Mouse (Mus musculus) forebrain, embryonic 16.5 days (tissue): ENCODE measurements at regions not wholly inside any gene's neighbourhood (a gene's known extent, or its start where the extent isn't known, plus 50 kb on each side); places are given as distances from the start of the nearest gene placed in this dataset.

Experiments used
- ATAC-seq: fragments of 200-750 bp; cut with Nextera tagmentation; 2 replicates; pipeline ENCODE4 v1.8.0; 2017; ENCODE audit warnings: mild to moderate bottlenecking, moderate library complexity
- H3K27ac ChIP-seq: fragments of 300-500 bp; sonication (generic); 2 replicates; pipeline ENCODE4 v1.5.1; 2014; ENCODE audit warnings: low read length, control low read depth
- H3K27me3 ChIP-seq: fragments of 300-500 bp; sonication (generic); replicated peaks from 2 replicates; pipeline ENCODE4 v1.6.1; 2014; ENCODE audit warnings: low read length; ENCODE audit not compliant: control insufficient read depth, insufficient read depth
- H3K36me3 ChIP-seq: fragments of 300-500 bp; sonication (generic); 2 replicates; pipeline ENCODE4 v1.6.1; 2014; ENCODE audit not compliant: control insufficient read depth, insufficient read depth
- H3K4me1 ChIP-seq: fragments of 300-500 bp; sonication (generic); replicated peaks from 2 replicates; pipeline ENCODE4 v1.6.1; 2014; ENCODE audit warnings: low read length; ENCODE audit not compliant: control insufficient read depth, insufficient read depth
- H3K4me2 ChIP-seq: fragments of 300-500 bp; sonication (generic); 2 replicates; pipeline ENCODE4 v1.6.1; 2014; ENCODE audit warnings: mild to moderate bottlenecking, low read length, control low read depth
- H3K4me3 ChIP-seq: fragments of 300-500 bp; sonication (generic); replicated peaks from 2 replicates; pipeline ENCODE4 v1.5.1; 2014; ENCODE audit warnings: mild to moderate bottlenecking, low read length, control low read depth
- H3K9ac ChIP-seq: fragments of 300-500 bp; sonication (generic); replicated peaks from 2 replicates; pipeline ENCODE4 v1.6.1; 2014; ENCODE audit warnings: low read depth, low read length, control low read depth
- H3K9me3 ChIP-seq: fragments of 300-500 bp; sonication (generic); 2 replicates; pipeline ENCODE4 v1.6.1; 2016; ENCODE audit warnings: low read length; ENCODE audit not compliant: control insufficient read depth
- WGBS: fragments of 180-500 bp; shearing (Covaris S2); extraction: QIAGEN DNeasy Blood & Tissue Kit; methylation state at CpG from one replicate; pipeline ENCODE4 v1.1.7; 2014; 5-methylcytosine and 5-hydroxymethylcytosine counted together

DNA sequence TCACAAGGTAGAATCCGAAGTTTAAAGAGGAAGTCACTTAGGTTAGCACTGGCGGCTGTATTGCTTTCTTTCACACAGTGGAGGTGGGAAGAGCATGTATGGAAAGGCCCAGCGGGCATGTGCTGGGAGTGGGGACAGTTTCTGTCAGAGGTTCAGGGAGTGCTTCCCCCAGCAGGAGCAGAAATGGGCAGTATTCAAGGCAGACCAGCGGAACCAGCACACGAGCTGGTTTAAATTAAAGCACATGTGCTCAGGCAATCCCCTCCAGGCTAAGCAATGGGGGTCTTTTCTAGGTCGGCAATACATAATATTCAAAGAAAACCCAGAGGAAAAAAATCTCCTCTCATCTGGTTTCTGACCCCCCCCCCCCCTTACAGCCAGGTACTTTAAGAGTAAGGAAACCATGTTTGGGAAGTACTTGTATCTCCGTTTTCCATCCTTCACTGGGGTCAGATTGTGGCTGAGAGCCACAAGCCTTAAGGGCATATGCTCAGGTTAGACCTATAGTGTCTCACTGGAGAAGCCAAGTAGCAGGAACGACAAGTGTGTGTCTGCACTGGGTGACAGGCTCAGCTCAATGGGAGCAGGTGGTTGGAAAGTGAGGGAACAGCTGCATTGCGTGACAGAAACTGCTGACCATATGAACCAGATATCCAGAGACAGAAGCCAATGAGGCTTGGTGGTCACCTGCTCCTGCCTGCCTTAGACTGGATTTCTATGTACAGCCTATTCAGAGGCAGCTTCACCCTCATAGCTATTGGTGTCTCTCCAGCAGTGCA is 111.3 kb upstream of the Mycn start:
- no peak overlapping the region for H3K4me2 ChIP-seq
- H3K27me3 ChIP-seq: no peaks in the 10 kb centered on the region
- no peak for ATAC-seq
- no peaks in the 10 kb centered on the region for H3K9me3 ChIP-seq
- whole genome bisulfite sequencing: 67% methylated on average over 9 of the region's 9 CpGs
- no peak overlapping the region for H3K9ac ChIP-seq
- no peak overlapping the region for H3K27ac ChIP-seq
- H3K36me3 ChIP-seq: no peaks in the 10 kb centered on the region
- H3K4me3 ChIP-seq: no peak overlapping the region
- peaks cover 3% of the 10 kb centered on the region for H3K4me1 ChIP-seq

DNA sequence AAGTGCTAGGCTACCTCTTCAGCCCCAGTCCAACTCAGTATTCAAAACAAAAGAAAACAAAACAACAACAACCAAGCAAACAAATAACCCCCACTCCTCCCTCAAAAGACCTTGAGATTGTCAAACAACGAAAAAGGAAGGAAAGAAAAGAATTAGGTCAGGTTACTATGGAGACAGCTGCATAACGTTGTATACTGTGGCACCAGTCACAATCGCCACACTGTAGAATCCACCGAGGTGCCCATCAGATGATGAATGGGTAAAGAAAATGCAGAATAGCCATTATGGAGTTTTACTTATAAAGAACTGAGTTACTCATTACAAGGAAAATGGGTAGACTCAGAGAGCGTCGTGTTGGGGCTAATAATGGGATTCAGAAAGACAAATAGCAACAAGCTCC is 110.5 kb upstream of the Mycn start:
- WGBS: 17% methylated on average over 6 of the region's 6 CpGs
- 0 out of 2 replicates have a peak, but pooled peaks have one; percentile 22 for ATAC-seq

GRCm38 (mm10) chr12:13049659-13050058 is 107.9 kb upstream of the Mycn start:
- H3K4me3 ChIP-seq: no peak overlapping the region
- H3K9me3 ChIP-seq: no peaks in the 10 kb centered on the region
- no peak overlapping the region for H3K9ac ChIP-seq
- H3K36me3 ChIP-seq: no peaks in the 10 kb centered on the region
- no peak overlapping the region for H3K4me2 ChIP-seq
- H3K27me3 ChIP-seq: no peaks in the 10 kb centered on the region
- H3K4me1 ChIP-seq: no peaks in the 10 kb centered on the region; the same call in 1 of the 2 replicates
- H3K27ac ChIP-seq: no peak overlapping the region
- WGBS: 76% methylated on average over 8 of the region's 8 CpGs
- ATAC-seq: no peak

More for the DNA sequence above, 110.5 kb upstream of the Mycn start:
- H3K9ac ChIP-seq: no peak overlapping the region
- no peaks in the 10 kb centered on the region for H3K36me3 ChIP-seq
- H3K27me3 ChIP-seq: no peaks in the 10 kb centered on the region
- peaks cover 3% of the 10 kb centered on the region for H3K4me1 ChIP-seq
- no peaks in the 10 kb centered on the region for H3K9me3 ChIP-seq
- no peak overlapping the region for H3K4me2 ChIP-seq
- H3K27ac ChIP-seq: no peak overlapping the region
- H3K4me3 ChIP-seq: no peak overlapping the region

DNA sequence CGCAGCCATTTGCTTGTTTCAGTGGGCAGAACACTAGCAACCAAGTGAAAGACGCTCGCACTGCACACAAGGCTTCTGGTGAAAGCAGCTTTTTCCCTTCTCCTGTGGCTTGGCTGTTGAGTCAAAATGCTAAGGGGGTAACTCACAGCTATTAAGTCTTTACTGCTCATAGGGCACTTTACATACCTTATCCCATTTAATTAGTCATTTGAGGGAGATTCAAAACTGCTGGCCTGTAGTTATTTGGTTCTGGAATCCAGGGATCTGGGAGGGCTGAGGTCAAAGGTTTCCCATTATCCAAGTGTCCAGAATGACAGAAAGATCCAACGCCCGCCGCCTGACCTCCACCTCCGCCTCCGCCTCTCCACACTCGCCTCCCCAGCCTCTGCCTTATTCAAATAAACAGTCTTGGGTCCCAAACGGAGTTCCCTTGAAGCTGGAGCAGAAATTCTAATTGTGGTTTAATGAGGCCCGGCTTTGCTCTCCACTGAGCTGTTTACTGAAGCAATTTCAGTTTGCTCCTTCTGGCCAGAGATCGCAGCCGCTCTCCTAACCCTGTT is 106.5 kb upstream of the Mycn start:
- no peak overlapping the region for H3K27ac ChIP-seq
- no peak overlapping the region for H3K4me2 ChIP-seq
- H3K4me3 ChIP-seq: no peak overlapping the region
- 29% methylated on average over 13 of the region's 13 CpGs for WGBS
- H3K9me3 ChIP-seq: no peaks in the 10 kb centered on the region
- H3K9ac ChIP-seq: no peak overlapping the region
- no peaks in the 10 kb centered on the region; the same call in 1 of the 2 replicates for H3K4me1 ChIP-seq
- no peaks in the 10 kb centered on the region for H3K36me3 ChIP-seq
- ATAC-seq: no peak
- H3K27me3 ChIP-seq: no peaks in the 10 kb centered on the region

GRCm38 (mm10) chr12:13042934-13043333 is 101.2 kb upstream of the Mycn start:
- no peak overlapping the region for H3K4me2 ChIP-seq
- no peaks in the 10 kb centered on the region for H3K9me3 ChIP-seq
- 27% methylated on average over 7 of the region's 7 CpGs for WGBS
- no peak overlapping the region for H3K27ac ChIP-seq
- no peaks in the 10 kb centered on the region for H3K36me3 ChIP-seq
- no peak overlapping the region for H3K4me3 ChIP-seq
- ATAC-seq: 0 out of 2 replicates have a peak, but pooled peaks have one; percentile 26
- H3K4me1 ChIP-seq: no peaks in the 10 kb centered on the region
- no peaks in the 10 kb centered on the region for H3K27me3 ChIP-seq
- H3K9ac ChIP-seq: no peak overlapping the region

GRCm38 (mm10) chr12:13035108-13035741 is 93.5 kb upstream of the Mycn start:
- Histone ChIP-seq H3K4me1 (peaks cover 10% of the 10 kb centered on the region), H3K27ac (peak overlapping the region; percentile 78), H3K9ac (no peak overlapping the region), H3K27me3 (no peaks in the 10 kb centered on the region), H3K4me2 (no peak overlapping the region), H3K4me3 (no peak overlapping the region), H3K9me3 (no peaks in the 10 kb centered on the region), H3K36me3 (no peaks in the 10 kb centered on the region)
- ATAC-seq: peak; percentile 80
- 56% methylated on average over 5 of the region's 5 CpGs for WGBS

DNA sequence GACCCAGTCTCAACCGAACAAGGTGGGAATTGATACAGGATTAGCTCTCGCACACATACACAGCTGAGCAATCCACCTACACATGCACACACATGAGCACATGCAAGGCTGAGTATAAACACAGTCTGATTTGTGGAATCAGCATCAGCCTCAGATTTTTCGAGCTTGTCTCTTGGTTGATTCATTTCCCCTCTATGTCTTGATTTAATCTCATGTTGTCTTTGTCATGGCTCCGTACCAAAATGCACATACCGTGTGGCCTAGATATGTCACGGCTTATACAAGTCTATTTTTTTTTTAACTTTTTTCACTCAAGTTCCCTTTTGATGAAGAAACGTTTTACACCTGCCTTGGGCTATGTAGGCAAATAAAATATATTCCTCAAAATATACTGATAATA is 88.6 kb upstream of the Mycn start:
- no peak overlapping the region for H3K4me2 ChIP-seq
- no peak overlapping the region for H3K4me3 ChIP-seq
- H3K27ac ChIP-seq: peak overlapping the region; percentile 56
- WGBS: 66% methylated on average over 7 of the region's 7 CpGs
- no peaks in the 10 kb centered on the region for H3K9me3 ChIP-seq
- H3K4me1 ChIP-seq: peaks cover 16% of the 10 kb centered on the region
- ATAC-seq: no peak; the same call in 1 of the 2 replicates
- H3K9ac ChIP-seq: no peak overlapping the region
- no peaks in the 10 kb centered on the region for H3K27me3 ChIP-seq
- H3K36me3 ChIP-seq: no peaks in the 10 kb centered on the region

GRCm38 (mm10) chr12:13028086-13028485 is 86.4 kb upstream of the Mycn start:
- H3K4me3 ChIP-seq: no peak overlapping the region
- no peaks in the 10 kb centered on the region for H3K36me3 ChIP-seq
- no peaks in the 10 kb centered on the region for H3K27me3 ChIP-seq
- ATAC-seq: no peak
- H3K27ac ChIP-seq: no peak overlapping the region
- no peak overlapping the region for H3K9ac ChIP-seq
- H3K4me2 ChIP-seq: no peak overlapping the region
- H3K4me1 ChIP-seq: peaks cover 23% of the 10 kb centered on the region
- no peaks in the 10 kb centered on the region for H3K9me3 ChIP-seq
- WGBS: 52% methylated on average over 3 of the region's 3 CpGs

DNA sequence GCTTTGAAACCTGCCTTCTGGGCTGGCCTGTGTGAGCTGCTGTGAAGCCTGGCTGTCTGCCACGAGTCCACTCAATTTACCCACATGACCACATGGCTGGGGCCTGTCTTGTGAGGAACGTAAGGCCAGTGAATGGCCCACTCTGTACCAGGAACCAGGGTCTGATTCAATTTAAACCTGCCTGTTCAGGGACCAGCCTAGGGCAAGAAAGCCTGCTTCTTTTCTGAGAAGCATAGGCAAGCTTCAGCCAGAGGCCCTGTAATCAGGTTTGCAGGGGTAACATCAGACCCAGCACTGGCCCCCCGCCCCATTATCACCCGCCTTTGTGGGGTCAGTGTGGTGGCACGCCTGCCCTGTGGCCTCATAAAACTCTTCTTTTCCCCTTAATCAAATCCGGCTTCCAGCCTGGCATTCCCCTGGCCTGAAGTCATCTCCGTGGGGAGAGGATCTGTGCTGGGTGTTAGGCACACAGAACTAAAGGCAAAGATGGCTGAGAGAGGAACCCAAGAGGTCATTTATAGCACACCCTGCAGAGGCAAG is 84.4 kb upstream of the Mycn start:
- H3K9me3 ChIP-seq: no peaks in the 10 kb centered on the region
- peaks cover 20% of the 10 kb centered on the region for H3K4me1 ChIP-seq
- peak; percentile 82 for ATAC-seq
- H3K4me3 ChIP-seq: no peak overlapping the region
- no peak overlapping the region for H3K9ac ChIP-seq
- 43% methylated on average over 7 of the region's 7 CpGs for WGBS
- no peak overlapping the region for H3K4me2 ChIP-seq
- no peaks in the 10 kb centered on the region for H3K36me3 ChIP-seq
- no peaks in the 10 kb centered on the region for H3K27me3 ChIP-seq
- H3K27ac ChIP-seq: no peak overlapping the region
